Mouse (Mus musculus): Measurements from ENCODE around the gene Foxo1. TPM values are rescaled to one million over a fixed set of nuclear protein-coding genes. Genes with fewer than 3 reads are reported as not detected.

The Foxo1 gene
- 10 to 100 TPM in 1 of 2 experiments, 1 to 10 TPM in 1; 9.0 to 14.9 TPM for total RNA-seq (2021)

- DNase-seq (ENCODE audit: low spot score in 2 of 2) = peak; percentile 84 to 86
- intact Hi-C loops (cut with DNase I) = loop anchor here (5.0 to 10.0 kb wide), 4 partner anchors 134 to 1187 kb away; no protein-coding TSS in a partner anchor
Measured at GRCm38 (mm10) chr3:52267652-52268486, at the start of gene Foxo1. TSS of gene Foxo1 (plus strand) at chr3:52268336.

GRCm38 (mm10) chr3:52218864-52219263 lies 49.3 kb upstream of the Foxo1 start:
- DNase-seq (ENCODE audit: low spot score in 2 of 2) = no peak
- intact Hi-C loops (cut with DNase I) = no loop called here

GRCm38 (mm10) chr3:52221082-52221481 lies 47.1 kb upstream of the Foxo1 start:
- no peak for DNase-seq (ENCODE audit: low spot score in 2 of 2)
- intact Hi-C loops (cut with DNase I) = no loop called here

GRCm38 (mm10) chr3:52221931-52222330 lies 46.2 kb upstream of the Foxo1 start:
- intact Hi-C loops (cut with DNase I) = no loop called here
- DNase-seq (ENCODE audit: low spot score in 2 of 2) = no peak

GRCm38 (mm10) chr3:52236488-52236887 lies 31.6 kb upstream of the Foxo1 start:
- no peak for DNase-seq (ENCODE audit: low spot score in 2 of 2)
- intact Hi-C loops (cut with DNase I) = no loop called here

- no peak for DNase-seq (ENCODE audit: low spot score in 2 of 2)
- intact Hi-C loops (cut with DNase I) = no loop called here
Measured at GRCm38 (mm10) chr3:52237136-52237535, 31.0 kb upstream of the Foxo1 start.

- intact Hi-C loops (cut with DNase I) = loop anchor here (5.0 to 10.0 kb wide), 3 partner anchors 659 to 1261 kb away; partner anchors contain the start of gene Mgarp
- no peak for DNase-seq (ENCODE audit: low spot score in 2 of 2)
Measured at GRCm38 (mm10) chr3:52241062-52241461, 27.1 kb upstream of the Foxo1 start.

GRCm38 (mm10) chr3:52242457-52243105 lies 25.6 kb upstream of the Foxo1 start:
- peak; percentile 84 to 89 for DNase-seq (ENCODE audit: low spot score in 2 of 2)
- intact Hi-C loops (cut with DNase I) = loop anchor here (1.0 to 10.0 kb wide), 7 partner anchors 542 to 1260 kb away; partner anchors contain the start of gene Mgarp

GRCm38 (mm10) chr3:52243271-52244021 lies 24.7 kb upstream of the Foxo1 start:
- DNase-seq (ENCODE audit: low spot score in 2 of 2) = no peak

GRCm38 (mm10) chr3:52245996-52246830 lies 21.9 kb upstream of the Foxo1 start:
- no peak for DNase-seq (ENCODE audit: low spot score in 2 of 2)
- intact Hi-C loops (cut with DNase I) = loop anchor here (2.0 to 10.0 kb wide), 2 partner anchors 587 to 851 kb away; partner anchors contain the start of gene Mgarp

More at GRCm38 (mm10) chr3:52243271-52244021, 24.7 kb upstream of the Foxo1 start:
- intact Hi-C loops (cut with DNase I) = loop anchor here (2.0 to 10.0 kb wide), 7 partner anchors 543 to 1259 kb away; partner anchors contain the start of gene Mgarp

- DNase-seq (ENCODE audit: low spot score in 2 of 2) = no peak
- intact Hi-C loops (cut with DNase I) = no loop called here
Measured at GRCm38 (mm10) chr3:52251184-52251583, 17.0 kb upstream of the Foxo1 start.

GRCm38 (mm10) chr3:52253656-52254461 lies 14.3 kb upstream of the Foxo1 start:
- no peak for DNase-seq (ENCODE audit: low spot score in 2 of 2)
- intact Hi-C loops (cut with DNase I) = no loop called here

GRCm38 (mm10) chr3:52254496-52254895 lies 13.6 kb upstream of the Foxo1 start:
- no peak for DNase-seq (ENCODE audit: low spot score in 2 of 2)
- intact Hi-C loops (cut with DNase I) = no loop called here

- intact Hi-C loops (cut with DNase I) = loop anchor here (2.0 kb wide), 2 partner anchors 717 to 747 kb away; no protein-coding TSS in a partner anchor
- DNase-seq (ENCODE audit: low spot score in 2 of 2) = no peak
Measured at GRCm38 (mm10) chr3:52257782-52258441, 10.2 kb upstream of the Foxo1 start.

- intact Hi-C loops (cut with DNase I) = loop anchor here (2.0 kb wide), 1 partner anchor 716 kb away; no protein-coding TSS in a partner anchor
- no peak for DNase-seq (ENCODE audit: low spot score in 2 of 2)
Measured at GRCm38 (mm10) chr3:52258532-52258931, 9.6 kb upstream of the Foxo1 start.

- peak; percentile 77 to 80 for DNase-seq (ENCODE audit: low spot score in 2 of 2)
Measured at GRCm38 (mm10) chr3:52262431-52263161, 5.5 kb upstream of the Foxo1 start.

GRCm38 (mm10) chr3:52264354-52264753 lies 3.8 kb upstream of the Foxo1 start:
- DNase-seq (ENCODE audit: low spot score in 2 of 2) = no peak
- intact Hi-C loops (cut with DNase I) = loop anchor here (5.0 to 10.0 kb wide), 3 partner anchors 340 to 1190 kb away; no protein-coding TSS in a partner anchor

More at GRCm38 (mm10) chr3:52262431-52263161, 5.5 kb upstream of the Foxo1 start:
- intact Hi-C loops (cut with DNase I) = loop anchor here (1.0 to 10.0 kb wide), 5 partner anchors 342 to 1192 kb away; no protein-coding TSS in a partner anchor

Data from left cerebral cortex, postnatal 25 days (tissue).